Mouse (Mus musculus) forebrain, embryonic 14.5 days (tissue): ENCODE results near the gene Pnrc2. TPM values are rescaled to one million over a fixed set of nuclear protein-coding genes. Genes with fewer than 3 reads are reported as not detected.
A peak's percentile ranks its signal among the peaks of the same experiment; 100 is the strongest.

Experiments
- ATAC-seq: fragments of 200-750 bp; cut with Nextera tagmentation; 2 replicates; pipeline ENCODE4 v1.8.0; 2017; ENCODE audit warnings: mild to moderate bottlenecking, moderate library complexity
- DNase-seq: peaks from one replicate; pipeline ENCODE4 v3.0.0-alpha.2; 2015; ENCODE audit warnings: low spot score
- H3K27ac ChIP-seq: fragments of 300-500 bp; sonication (generic); 2 replicates; pipeline ENCODE4 v1.5.1; 2014; ENCODE audit warnings: low read depth, mild to moderate bottlenecking, control low read depth, low read length, moderate library complexity
- H3K27me3 ChIP-seq: fragments of 300-500 bp; sonication (generic); replicated peaks from 2 replicates; pipeline ENCODE4 v1.6.1; 2014; ENCODE audit warnings: low read length, control low read depth, mixed read lengths; ENCODE audit not compliant: control insufficient read depth, insufficient read depth
- H3K36me3 ChIP-seq: fragments of 300-500 bp; sonication (generic); 2 replicates; pipeline ENCODE4 v1.6.1; 2014; ENCODE audit warnings: low read length, control low read depth; ENCODE audit not compliant: control insufficient read depth, insufficient read depth
- H3K4me1 ChIP-seq: fragments of 300-500 bp; sonication (generic); 2 replicates; pipeline ENCODE4 v1.6.1; 2014; ENCODE audit warnings: antibody characterized with exemption, low read length, control low read depth; ENCODE audit not compliant: control insufficient read depth, insufficient read depth
- H3K4me2 ChIP-seq: fragments of 300-500 bp; sonication (generic); 2 replicates; pipeline ENCODE4 v1.6.1; 2014; ENCODE audit warnings: mild to moderate bottlenecking, control low read depth, low read length
- H3K4me3 ChIP-seq: fragments of 300-500 bp; sonication (generic); 2 replicates; pipeline ENCODE4 v1.5.1; 2014; ENCODE audit warnings: low read depth, low read length, control low read depth
- H3K9ac ChIP-seq: fragments of 300-500 bp; sonication (generic); 2 replicates; pipeline ENCODE4 v1.6.1; 2014; ENCODE audit warnings: mild to moderate bottlenecking, low read length, control low read depth, moderate library complexity
- H3K9me3 ChIP-seq: fragments of 300-500 bp; sonication (generic); replicated peaks from 2 replicates; pipeline ENCODE4 v1.6.1; 2016; ENCODE audit warnings: low read length, control low read depth, mixed read lengths; ENCODE audit not compliant: control insufficient read depth
- WGBS: fragments of 180-500 bp; shearing (Covaris S2); extraction: QIAGEN DNeasy Blood & Tissue Kit; methylation state at CpG from one replicate; pipeline ENCODE4 v1.1.7; 2014; 5-methylcytosine and 5-hydroxymethylcytosine counted together
- polyA plus RNA-seq: library from polyadenylated mRNA; unstranded; fragments of >200 nt; fragmentation: Nextera tagmentation; extraction: Ambion mirVana; gene quantifications from 2 replicates; pipeline ENCODE4 v1.2.1, GENCODE M21; 2014

The Pnrc2 gene
- polyA plus RNA-seq, 1 experiment from 2014 or later, result 165 TPM

GRCm38 (mm10) chr4:135824254-135824653 lies 49.4 kb downstream of the Pnrc2 start:
- no peak overlapping the region for H3K9ac ChIP-seq
- 46% methylated on average over 8 of the region's 8 CpGs for WGBS
- peak; percentile 10 for DNase-seq
- H3K4me1 ChIP-seq, result peaks cover 8% of the 10 kb centered on the region; the same call in 1 of the 2 replicates
- no peak for ATAC-seq
- no peaks in the 10 kb centered on the region for H3K36me3 ChIP-seq
- H3K27me3 ChIP-seq, result no peaks in the 10 kb centered on the region
- no peak overlapping the region for H3K4me2 ChIP-seq
- H3K27ac ChIP-seq, result no peak overlapping the region
- no peak overlapping the region for H3K4me3 ChIP-seq
- H3K9me3 ChIP-seq, result no peaks in the 10 kb centered on the region

GRCm38 (mm10) chr4:135823298-135823697 lies 50.4 kb downstream of the Pnrc2 start:
- Histone ChIP-seq H3K4me2 (no peak overlapping the region), H3K4me3 (no peak overlapping the region), H3K36me3 (no peaks in the 10 kb centered on the region), H3K27me3 (no peaks in the 10 kb centered on the region), H3K9me3 (no peaks in the 10 kb centered on the region), H3K9ac (no peak overlapping the region), H3K4me1 (no peaks in the 10 kb centered on the region), H3K27ac (no peak overlapping the region)
- WGBS, result 68% methylated on average over 2 of the region's 2 CpGs
- DNase-seq, result peak; percentile 40
- ATAC-seq, result no peak

- DNase-seq (no peak), ATAC-seq (no peak)
- no peaks in the 10 kb centered on the region for H3K27me3 ChIP-seq
- no peak overlapping the region for H3K4me3 ChIP-seq
- no peak overlapping the region for H3K9ac ChIP-seq
- no peak overlapping the region for H3K27ac ChIP-seq
- WGBS, result 89% methylated on average over 4 of the region's 4 CpGs
- no peaks in the 10 kb centered on the region for H3K36me3 ChIP-seq
- H3K9me3 ChIP-seq, result no peaks in the 10 kb centered on the region
- H3K4me2 ChIP-seq, result no peak overlapping the region
- no peaks in the 10 kb centered on the region for H3K4me1 ChIP-seq
These were observed 51.9 kb downstream of the Pnrc2 start for GRCm38 (mm10) chr4:135821772-135822171.

Other genes with a start within 250 kb of the Pnrc2 start
- 0.15 TPM in 1 of 2 replicates, not detected in the other for gene Ifnlr1, start 187.6 kb downstream of the Pnrc2 start, polyA plus RNA-seq
- gene Il22ra1, start 145.7 kb downstream of the Pnrc2 start, polyA plus RNA-seq, result not detected in 2 replicates
- gene Myom3, start 114.1 kb downstream of the Pnrc2 start, polyA plus RNA-seq, result 0.17 and 0.22 TPM in 2 replicates
- gene Srsf10, start 18.1 kb downstream of the Pnrc2 start, polyA plus RNA-seq, result 259 and 304 TPM in 2 replicates
- gene Cnr2, start 21.5 kb upstream of the Pnrc2 start, polyA plus RNA-seq, result 0.05 and 0.10 TPM in 2 replicates
- 53.1 and 60.7 TPM in 2 replicates for gene Fuca1, start 46.9 kb upstream of the Pnrc2 start, polyA plus RNA-seq
- 70.4 and 71.0 TPM in 2 replicates for gene Hmgcl, start 72.6 kb upstream of the Pnrc2 start, polyA plus RNA-seq
- 32.9 and 35.7 TPM in 2 replicates for gene Gale, start 89.9 kb upstream of the Pnrc2 start, polyA plus RNA-seq
- gene Lypla2, start 98.8 kb upstream of the Pnrc2 start, polyA plus RNA-seq, result 163 and 168 TPM in 2 replicates
- 56.1 and 58.0 TPM in 2 replicates for gene Pithd1, start 113.4 kb upstream of the Pnrc2 start, polyA plus RNA-seq
- gene Eloa, start 147.9 kb upstream of the Pnrc2 start, polyA plus RNA-seq, result 33.7 and 38.1 TPM in 2 replicates
- gene Rpl11, start 179.6 kb upstream of the Pnrc2 start, polyA plus RNA-seq, result 331 and 459 TPM in 2 replicates